Comparison of ENCODE assay signal across 20 mouse cellular contexts in genomic region chr2:43950741-43951140, GRCm38 (mm10).
"Had no signal": no experiment of that assay in that cellular context is flagged by ENCODE, and none has a peak within 500 bp of the region (broad histone marks: within the 10 kb centered on the region; RNA-seq: fewer than 3 reads in every experiment).

No protein-coding gene starts in this region.

- H3K27ac ChIP-seq: limb, embryonic 10.5 days; limb, embryonic 13.5 days; liver, embryonic 12.5 days; liver, embryonic 15.5 days; stomach, embryonic 15.5 days had no signal

- H3K36me3 ChIP-seq: limb, embryonic 10.5 days; limb, embryonic 13.5 days; liver, embryonic 12.5 days; liver, embryonic 15.5 days; stomach, embryonic 15.5 days had no signal

- H3K9ac ChIP-seq: limb, embryonic 13.5 days; liver, embryonic 12.5 days; liver, embryonic 15.5 days; stomach, embryonic 15.5 days had no signal

- DNase-seq: kidney, adult 18-20 months; kidney, adult 9 months; kidney, postnatal 14 days; kidney, postnatal 4 days; layer of hippocampus, postnatal 36 days; liver; lung, adult 18-20 months; lung, postnatal 14 days; lung, postnatal 4 days; midbrain, embryonic 14.5 days; retina, postnatal 1 day; right cerebral cortex, postnatal 25 days; spleen, adult 18-20 months; thymus, postnatal 25 days had no signal

- H3K4me2 ChIP-seq: limb, embryonic 13.5 days; liver, embryonic 12.5 days; liver, embryonic 15.5 days; midbrain, embryonic 11.5 days; stomach, embryonic 15.5 days had no signal

- H3K4me3 ChIP-seq: limb, embryonic 10.5 days; limb, embryonic 13.5 days; liver, embryonic 12.5 days; liver, embryonic 15.5 days; stomach, embryonic 15.5 days had no signal

- ATAC-seq: liver, embryonic 12.5 days had no signal

- H3K9me3 ChIP-seq: limb, embryonic 10.5 days; limb, embryonic 13.5 days; liver, embryonic 12.5 days; liver, embryonic 15.5 days; stomach, embryonic 15.5 days had no signal

- H3K27me3 ChIP-seq: limb, embryonic 13.5 days; liver, embryonic 12.5 days; liver, embryonic 15.5 days; stomach, embryonic 15.5 days had no signal

- H3K4me1 ChIP-seq: limb, embryonic 10.5 days; limb, embryonic 13.5 days; liver, embryonic 12.5 days; liver, embryonic 15.5 days; stomach, embryonic 15.5 days had no signal
